Mouse (Mus musculus): Measurements from ENCODE around the gene Lama5.

Lama5 gene

DNA sequence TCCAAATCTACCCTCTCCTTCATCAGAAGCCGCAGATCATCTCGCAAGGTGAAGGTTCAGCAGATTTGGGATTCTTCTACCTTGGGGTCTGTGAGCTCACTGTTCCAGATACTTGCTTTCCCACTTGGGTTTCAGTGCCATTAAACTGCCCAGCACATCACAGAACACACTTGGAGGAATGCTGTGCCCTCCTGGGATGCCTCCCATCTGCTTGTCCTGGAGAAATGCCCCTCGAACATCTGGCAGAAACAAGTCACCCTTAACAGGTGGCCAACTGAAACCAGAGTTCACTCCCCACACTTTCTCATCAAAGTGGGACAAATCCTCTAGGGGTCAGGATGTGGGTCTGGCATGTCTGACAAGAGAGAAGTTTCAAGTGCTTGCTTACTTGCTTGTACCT, 67.0 kb downstream of the Lama5 start:
- no peak for DNase-seq (ENCODE audit: extremely low read depth, insufficient read length, low spot score)

DNA sequence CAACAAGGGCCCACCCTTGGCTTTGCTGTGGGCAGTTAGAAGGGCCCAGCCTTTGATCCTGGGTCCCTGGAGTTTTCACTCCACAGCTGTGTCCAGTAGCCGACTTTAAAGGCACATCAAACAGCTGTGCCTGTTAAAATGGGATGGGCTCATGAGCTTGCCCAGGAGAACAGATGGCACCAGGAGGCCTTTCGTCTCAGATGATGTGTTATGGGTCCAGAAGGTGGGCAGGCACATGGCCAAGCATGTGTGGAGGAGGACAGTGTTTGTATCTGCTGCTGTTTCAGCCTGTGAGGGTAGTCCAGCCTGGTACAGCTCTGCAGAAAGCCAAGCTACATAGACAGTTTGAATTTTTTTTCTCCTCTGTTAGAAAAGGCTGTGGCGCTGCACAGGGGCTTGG, 70.9 kb downstream of the Lama5 start:
- no peak for DNase-seq (ENCODE audit: extremely low read depth, insufficient read length, low spot score)

GRCm38 (mm10) chr2:180148551-180148950, 77.1 kb downstream of the Lama5 start:
- no peak for DNase-seq (ENCODE audit: extremely low read depth, insufficient read length, low spot score)

DNA sequence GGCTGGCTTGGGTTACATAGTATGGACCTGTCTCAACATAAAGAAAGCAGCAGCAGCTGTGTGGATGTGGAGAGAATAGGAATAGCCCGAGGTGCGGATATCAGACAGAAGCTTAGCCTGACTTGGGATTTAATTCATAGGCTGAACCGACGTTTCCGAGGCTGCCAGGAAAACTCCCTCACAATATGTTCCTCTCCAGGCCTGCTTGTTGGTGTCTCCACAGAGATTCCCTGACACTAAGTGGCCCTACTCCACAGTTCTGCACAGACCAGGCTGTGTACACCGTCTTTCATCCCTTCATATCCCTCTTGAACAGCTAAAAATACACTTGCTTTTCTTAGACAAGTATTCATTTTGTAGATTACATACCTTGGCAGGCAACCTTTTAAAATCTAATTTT, 78.3 kb downstream of the Lama5 start:
- DNase-seq (ENCODE audit: extremely low read depth, insufficient read length, low spot score), result no peak

DNA sequence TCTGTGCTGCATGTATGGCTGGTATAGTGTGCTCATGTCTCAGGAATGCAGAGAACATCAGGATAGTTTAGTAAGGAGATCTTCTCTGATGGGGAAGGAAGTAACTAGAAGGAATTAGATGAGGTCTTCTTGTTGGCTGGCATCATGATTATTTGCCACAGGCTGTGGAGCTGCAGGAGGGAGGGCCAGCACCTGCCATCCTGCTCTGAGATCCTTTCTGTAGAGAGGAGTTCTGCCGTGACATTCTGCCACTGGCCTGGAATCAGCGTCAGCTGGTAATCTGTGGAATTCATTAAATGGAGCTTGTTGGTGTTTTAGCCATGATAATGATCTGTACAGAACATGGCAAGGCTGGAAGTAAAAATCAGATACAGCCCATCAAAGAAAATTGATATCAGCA, 79.6 kb downstream of the Lama5 start:
- no peak for DNase-seq (ENCODE audit: extremely low read depth, insufficient read length, low spot score)

- no peak for DNase-seq (ENCODE audit: extremely low read depth, insufficient read length, low spot score)
These were observed 90.2 kb downstream of the Lama5 start for GRCm38 (mm10) chr2:180135414-180135813.

DNA sequence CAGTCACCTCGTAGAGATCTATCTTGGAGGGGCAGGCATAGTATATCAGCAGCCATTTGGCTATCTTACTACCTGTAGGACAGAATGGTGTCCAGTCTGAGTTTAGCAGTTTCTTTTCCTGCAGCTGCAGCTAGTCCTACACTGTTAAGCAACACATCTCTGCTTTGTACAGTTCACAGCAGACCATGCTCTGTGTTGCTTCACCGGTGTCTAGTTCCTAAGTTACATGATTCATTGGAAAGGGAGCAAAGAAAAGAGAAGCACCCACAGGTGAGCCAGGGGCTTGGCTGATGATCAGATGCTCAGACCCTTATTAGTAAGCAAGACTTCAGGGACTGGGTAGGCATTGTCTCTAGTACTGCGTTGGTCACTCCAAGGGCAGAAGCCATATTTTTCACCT, 91.7 kb downstream of the Lama5 start:
- no peak for DNase-seq (ENCODE audit: extremely low read depth, insufficient read length, low spot score)

DNA sequence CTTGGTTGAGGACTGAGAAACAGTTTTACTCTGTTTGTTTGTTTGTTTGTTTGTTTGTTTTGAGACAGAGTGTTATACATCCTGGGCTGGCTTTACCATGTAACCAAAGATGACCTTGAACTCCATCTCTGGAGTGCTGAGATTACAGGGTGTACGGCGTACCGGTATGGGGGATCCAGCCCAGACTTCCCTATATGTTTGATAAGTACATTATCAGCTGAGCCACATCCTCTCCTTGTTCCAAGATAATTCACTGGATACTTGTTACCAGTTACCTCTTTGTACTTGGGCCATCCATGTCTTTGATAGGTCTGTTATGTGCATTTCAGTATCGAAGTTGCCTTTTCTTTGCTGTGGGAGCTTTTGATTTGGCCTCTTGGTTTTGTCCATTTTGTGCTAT, 92.4 kb downstream of the Lama5 start:
- DNase-seq (ENCODE audit: extremely low read depth, insufficient read length, low spot score), result no peak

DNA sequence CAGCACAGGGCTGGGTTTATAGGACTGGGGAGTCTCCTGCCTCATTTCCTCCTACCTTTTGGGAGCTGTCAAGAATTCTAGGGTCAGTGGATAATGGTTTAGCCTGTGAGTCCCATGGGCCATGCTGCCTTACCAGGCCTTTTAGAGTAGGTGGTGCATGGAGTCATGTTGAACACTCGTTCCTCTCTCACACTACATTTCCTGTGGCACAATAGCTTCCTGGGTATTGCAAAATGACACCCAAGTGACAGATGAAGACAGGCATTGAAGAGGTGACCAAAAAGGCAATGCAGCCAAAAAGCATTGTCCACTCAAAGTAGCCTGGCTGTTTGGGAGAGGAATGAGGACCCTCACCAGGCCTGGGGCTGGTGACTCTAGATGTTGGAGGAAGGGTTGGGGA, 98.0 kb downstream of the Lama5 start:
- DNase-seq (ENCODE audit: extremely low read depth, insufficient read length, low spot score), result no peak
